Mouse (Mus musculus) kidney, adult 2 months (tissue): ENCODE data around the gene Pik3cd.

Experiments used
- CTCF ChIP-seq: fragments of 200-500 bp; conservative IDR thresholded peaks from 2 replicates; pipeline ENCODE4 v1.5.1; 2011; ENCODE audit warnings: low read depth, mild to moderate bottlenecking, control low read depth, low read length, moderate library complexity, mixed read lengths; ENCODE audit not compliant: insufficient read depth, insufficient read length
- POLR2A ChIP-seq: fragments of 200-500 bp; IDR thresholded peaks from one replicate; pipeline ENCODE4 v1.6.1; 2011; ENCODE audit warnings: low read depth, low read length, control low read depth

GRCm38 (mm10) chr4:149604518-149604917 is 97.9 kb downstream of the Pik3cd start:
- 0 out of 2 replicates have a peak, but pooled peaks have one; percentile 21 for TF ChIP-seq CTCF
- TF ChIP-seq POLR2A, result no peak
